Mouse (Mus musculus): Measurements from ENCODE around the gene Gm19345. TPM values are rescaled to one million over a fixed set of nuclear protein-coding genes. Genes with fewer than 3 reads are reported as not detected.
A peak's percentile ranks its signal among the peaks of the same experiment; 100 is the strongest.

Gm19345 gene
- total RNA-seq, 1 experiment from 2014 or later, result 1.6 TPM

DNA sequence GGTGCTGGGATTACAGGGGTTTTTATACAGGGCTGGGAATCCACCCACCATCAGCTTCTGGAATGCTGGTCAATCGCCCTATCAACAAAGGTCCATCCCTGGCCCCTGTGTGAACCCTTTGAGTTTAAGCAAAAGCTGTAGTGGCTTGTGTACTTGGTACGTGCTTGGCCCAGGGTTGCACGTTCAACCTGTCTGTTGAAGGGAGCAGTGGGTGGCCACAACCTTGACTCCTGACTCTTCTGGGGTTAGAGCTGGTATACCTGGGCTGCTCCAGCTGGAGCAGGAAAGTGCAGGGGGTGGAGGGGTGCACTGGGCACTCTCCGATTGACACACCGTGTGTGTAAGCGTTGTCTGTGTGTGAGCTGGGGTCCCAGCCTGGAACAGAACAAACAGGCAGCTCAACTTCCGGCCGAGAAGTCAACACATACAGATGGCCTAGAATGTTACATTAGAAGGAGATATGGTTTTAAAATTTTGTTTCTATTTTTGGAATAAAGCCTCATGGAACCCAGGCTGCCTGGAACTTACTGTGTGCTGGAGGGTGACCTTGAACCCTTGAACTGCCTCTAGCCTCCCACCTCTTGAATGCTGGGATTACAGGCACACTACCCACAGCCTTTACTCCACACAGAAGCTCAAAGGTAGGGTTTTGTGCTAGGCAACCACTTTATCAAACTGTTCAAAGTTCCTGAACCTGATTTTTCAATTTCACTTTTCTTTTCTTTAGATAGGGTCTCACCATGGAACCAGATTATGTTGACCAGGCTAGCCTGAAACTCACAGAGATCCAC is 13.6 kb downstream of the Gm19345 start:
- ATAC-seq (ENCODE audit: extremely low read depth, insufficient number of reproducible peaks, low FRiP score, poor library complexity, severe bottlenecking), result no peak

- ATAC-seq (ENCODE audit: extremely low read depth, insufficient number of reproducible peaks, low FRiP score, poor library complexity, severe bottlenecking), result no peak
Measured at GRCm38 (mm10) chr7:19866490-19866889, 14.7 kb downstream of the Gm19345 start.

GRCm38 (mm10) chr7:19867751-19868399 is 16.1 kb downstream of the Gm19345 start:
- ATAC-seq (ENCODE audit: extremely low read depth, insufficient number of reproducible peaks, low FRiP score, poor library complexity, severe bottlenecking), result no peak

- ATAC-seq (ENCODE audit: extremely low read depth, insufficient number of reproducible peaks, low FRiP score, poor library complexity, severe bottlenecking), result peak; percentile 75
Measured at GRCm38 (mm10) chr7:19871137-19871621, 19.4 kb downstream of the Gm19345 start.

- no peak for ATAC-seq (ENCODE audit: extremely low read depth, insufficient number of reproducible peaks, low FRiP score, poor library complexity, severe bottlenecking)
Measured at GRCm38 (mm10) chr7:19871943-19872601, 20.3 kb downstream of the Gm19345 start.

DNA sequence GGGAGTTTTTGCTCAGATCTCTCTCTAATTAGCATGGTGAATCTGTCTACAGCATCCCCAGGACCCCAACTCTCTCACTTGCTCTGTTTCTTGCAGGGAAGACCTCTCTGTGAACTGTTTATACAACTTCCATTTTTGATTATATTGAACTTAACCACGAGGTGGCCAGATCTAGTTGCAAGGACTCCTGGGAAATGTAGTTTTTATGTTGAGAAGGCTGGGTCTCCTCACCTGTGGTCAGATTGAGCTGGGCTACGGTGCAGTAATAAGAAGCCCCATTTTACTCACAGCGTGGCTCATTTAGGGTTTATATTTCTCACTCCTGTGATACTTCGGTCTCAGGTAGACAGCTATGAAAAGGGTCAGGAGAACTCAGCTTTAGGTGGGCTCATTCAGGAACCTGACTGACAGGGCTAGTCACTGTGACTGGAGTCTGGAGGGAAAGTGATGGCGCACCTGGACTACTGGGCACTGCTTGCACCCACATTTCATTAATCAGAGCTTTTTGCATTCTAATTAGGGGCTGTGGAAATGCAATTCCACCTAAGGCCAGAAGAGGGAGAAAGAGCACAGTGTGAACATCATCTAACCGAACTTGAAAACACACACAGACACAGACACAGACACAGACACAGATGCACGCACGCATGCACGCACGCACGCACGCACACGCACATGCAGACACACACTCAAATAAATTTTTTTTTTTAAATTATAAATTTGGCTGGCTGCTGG is 24.3 kb downstream of the Gm19345 start:
- ATAC-seq (ENCODE audit: extremely low read depth, insufficient number of reproducible peaks, low FRiP score, poor library complexity, severe bottlenecking), result peak; percentile 61

- peak; percentile 56 for ATAC-seq (ENCODE audit: extremely low read depth, insufficient number of reproducible peaks, low FRiP score, poor library complexity, severe bottlenecking)
Measured at GRCm38 (mm10) chr7:19876781-19877425, 25.1 kb downstream of the Gm19345 start.

DNA sequence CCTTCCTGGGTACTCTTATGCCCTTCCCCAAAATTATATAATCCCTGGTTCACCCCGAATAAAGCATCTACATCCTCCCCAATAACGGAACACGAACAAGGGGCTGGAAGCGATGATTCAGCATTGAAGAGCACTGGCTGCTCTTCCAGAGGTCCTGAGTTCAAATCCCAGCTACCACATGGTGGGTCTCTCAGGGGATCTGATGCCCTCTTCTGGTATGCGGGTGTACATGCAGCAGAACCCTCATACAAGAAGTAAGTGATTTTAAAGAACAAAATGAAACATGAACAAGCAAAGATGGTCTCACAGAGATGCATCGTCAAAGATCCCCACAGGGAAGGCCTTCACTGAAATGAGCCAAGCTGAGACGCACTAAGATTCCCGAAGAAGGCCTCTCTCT is 29.0 kb downstream of the Gm19345 start:
- no peak for ATAC-seq (ENCODE audit: extremely low read depth, insufficient number of reproducible peaks, low FRiP score, poor library complexity, severe bottlenecking)

DNA sequence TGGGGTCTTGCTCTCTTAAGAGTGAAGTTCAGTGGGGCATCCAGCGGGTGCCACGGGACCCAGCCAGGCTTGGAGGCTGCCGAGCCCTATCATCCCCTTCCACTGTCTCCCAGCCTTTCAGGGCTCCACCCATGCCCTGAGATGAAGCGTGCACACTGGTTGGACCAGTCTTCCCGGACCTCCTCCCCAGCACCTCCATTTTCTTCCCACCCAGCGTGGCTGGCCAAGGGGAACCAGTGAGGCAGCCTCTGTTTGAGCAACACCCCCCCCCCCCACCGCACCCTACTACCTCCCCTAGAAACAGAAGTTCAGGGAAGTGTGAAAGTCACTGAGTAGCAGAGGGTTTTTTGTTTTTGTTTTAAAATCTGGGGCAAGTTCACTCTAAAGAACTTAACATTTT is 36.0 kb downstream of the Gm19345 start, which contains the start of gene Ceacam19:
Gene Ceacam19, minus strand, starts transcription at position 117 of the 400 bp plus-strand sequence.
- ATAC-seq (ENCODE audit: extremely low read depth, insufficient number of reproducible peaks, low FRiP score, poor library complexity, severe bottlenecking), result no peak

DNA sequence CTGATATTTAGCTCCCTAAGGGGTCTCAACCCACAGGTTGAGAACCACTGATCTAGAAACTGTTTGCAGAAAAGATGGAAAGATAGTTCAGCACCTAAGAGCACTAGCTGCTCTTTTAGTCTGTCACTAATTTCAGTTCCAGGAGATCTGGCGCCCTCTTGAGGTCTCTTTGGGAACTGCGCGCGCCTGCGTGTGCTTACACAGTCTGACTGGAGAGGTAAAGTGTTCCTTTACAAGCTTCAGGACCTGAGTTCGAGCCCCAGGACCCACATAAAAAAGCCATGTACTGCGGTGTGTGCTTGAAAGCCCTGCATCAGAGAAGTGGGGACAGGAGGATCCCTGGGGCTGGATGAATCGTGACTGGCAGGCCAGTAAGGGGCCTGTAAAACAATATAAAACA is 38.1 kb downstream of the Gm19345 start:
- peak; percentile 66; the same call in 1 of the 2 replicates for ATAC-seq (ENCODE audit: extremely low read depth, insufficient number of reproducible peaks, low FRiP score, poor library complexity, severe bottlenecking)

Other genes starting within 250 kb of the Gm19345 start
- gene Clasrp, start 247.5 kb upstream of the Gm19345 start, total RNA-seq (2017), result 97.9 and 108 TPM in 2 replicates
- 37.0 and 41.1 TPM in 2 replicates for gene Relb, start 222.6 kb upstream of the Gm19345 start, total RNA-seq (2017)
- gene Clptm1, start 187.0 kb upstream of the Gm19345 start, total RNA-seq (2017), result 45.9 and 51.4 TPM in 2 replicates
- 14.0 and 17.5 TPM in 2 replicates for gene Apoc2, start 174.1 kb upstream of the Gm19345 start, total RNA-seq (2017)
- gene Gm44805, start 170.6 kb upstream of the Gm19345 start, total RNA-seq (2017), result not detected in 2 replicates
- gene Apoc4, start 170.5 kb upstream of the Gm19345 start, total RNA-seq (2017), result 0.23 TPM in 1 of 2 replicates, not detected in the other
- gene Apoc1, start 159.3 kb upstream of the Gm19345 start, total RNA-seq (2017), result 2.7 and 12.5 TPM in 2 replicates
- gene Apoe, start 152.8 kb upstream of the Gm19345 start, total RNA-seq (2017), result 399 and 429 TPM in 2 replicates
- 22.2 and 22.3 TPM in 2 replicates for gene Tomm40, start 136.6 kb upstream of the Gm19345 start, total RNA-seq (2017)
- gene Nectin2, start 101.5 kb upstream of the Gm19345 start, total RNA-seq (2017), result 0.23 TPM in 1 of 2 replicates, not detected in the other
- gene Bcam, start 81.0 kb upstream of the Gm19345 start, total RNA-seq (2017), result not detected in 2 replicates
- 1.4 and 3.6 TPM in 2 replicates for gene Cblc, start 55.2 kb upstream of the Gm19345 start, total RNA-seq (2017)
- gene Bcl3, start 29.2 kb upstream of the Gm19345 start, total RNA-seq (2017), result 59.9 and 60.2 TPM in 2 replicates
- 3.3 and 5.2 TPM in 2 replicates for gene Ceacam16, start 9.3 kb downstream of the Gm19345 start, total RNA-seq (2017)
- gene Ceacam19, start 36.0 kb downstream of the Gm19345 start, total RNA-seq (2017), result 0.47 TPM in 1 of 2 replicates, not detected in the other
- 6.8 and 9.2 TPM in 2 replicates for gene Pvr, start 69.2 kb downstream of the Gm19345 start, total RNA-seq (2017)
- gene Igsf23, start 98.8 kb downstream of the Gm19345 start, total RNA-seq (2017), result 0.47 and 0.86 TPM in 2 replicates
- gene Ceacam20, start 113.4 kb downstream of the Gm19345 start, total RNA-seq (2017), result not detected in 2 replicates
- not detected in 2 replicates for gene Nlrp9b, start 139.5 kb downstream of the Gm19345 start, total RNA-seq (2017)
- gene Vmn1r91, start 247.7 kb downstream of the Gm19345 start, total RNA-seq (2017), result not detected in 2 replicates